Mouse (Mus musculus) C2C12 (cell line): ENCODE measurements around the gene Rsph6a. TPM values are rescaled to one million over a fixed set of nuclear protein-coding genes. Genes with fewer than 3 reads are reported as not detected.

Experiments
- H3K27me3 ChIP-seq: one replicate; pipeline ENCODE4 v1.6.1; 2011; ENCODE audit not compliant: control insufficient read depth, insufficient read depth, insufficient read length
- H3K36me3 ChIP-seq: one replicate; pipeline ENCODE4 v1.6.1; 2011; ENCODE audit not compliant: control insufficient read depth, insufficient read depth
- H3K4me3 ChIP-seq: one replicate; pipeline ENCODE4 v1.5.1; 2011; ENCODE audit warnings: mild to moderate bottlenecking, control low read depth; ENCODE audit not compliant: poor library complexity, insufficient read depth, severe bottlenecking
- H3K79me2 ChIP-seq: one replicate; pipeline ENCODE4 v1.6.1; 2011; ENCODE audit not compliant: control insufficient read depth, insufficient read depth
- H3K79me3 ChIP-seq: one replicate; pipeline ENCODE4 v1.6.1; 2011; ENCODE audit warnings: low read depth, control low read depth
- H3ac ChIP-seq: one replicate; pipeline ENCODE3; 2011; ENCODE audit warnings: low read depth; ENCODE audit not compliant: control insufficient read depth, insufficient read length
- CEBPB ChIP-seq: IDR thresholded peaks from one replicate; pipeline ENCODE4 v1.6.1; 2011; ENCODE audit warnings: low read depth, mild to moderate bottlenecking, control low read depth, moderate library complexity
- CTCF ChIP-seq: IDR thresholded peaks from one replicate; pipeline ENCODE4 v1.5.1; 2011; ENCODE audit not compliant: control insufficient read depth, insufficient read depth, insufficient read length
- FOSL1 ChIP-seq: IDR thresholded peaks from one replicate; pipeline ENCODE4 v1.8.0; 2011; ENCODE audit warnings: mild to moderate bottlenecking, low read length; ENCODE audit not compliant: poor library complexity, insufficient read depth, severe bottlenecking
- MAX ChIP-seq: IDR thresholded peaks from one replicate; pipeline ENCODE4 v1.6.1; 2011; ENCODE audit warnings: mild to moderate bottlenecking, control low read depth
- MYOD1 ChIP-seq: IDR thresholded peaks from one replicate; pipeline ENCODE4 v1.6.1; 2011; ENCODE audit warnings: low read depth; ENCODE audit not compliant: control insufficient read depth, insufficient read length
- MYOG ChIP-seq: IDR thresholded peaks from one replicate; pipeline ENCODE4 v1.6.1; 2011; ENCODE audit not compliant: control insufficient read depth, insufficient read length; ENCODE audit errors: extremely low read depth
- USF1 ChIP-seq: IDR thresholded peaks from one replicate; pipeline ENCODE4 v1.6.1; 2011; ENCODE audit warnings: low read depth, mild to moderate bottlenecking, control low read depth, moderate library complexity
- polyA plus RNA-seq: library from polyadenylated mRNA; unstranded; fragments of >200 nt; fragmentation: generic; extraction: Trizol; gene quantifications from one replicate; pipeline ENCODE4 v1.2.1, GENCODE M21; 2012; ENCODE audit warnings: missing spikeins

The Rsph6a gene
- polyA plus RNA-seq, 1 experiment: 0.09 TPM

DNA sequence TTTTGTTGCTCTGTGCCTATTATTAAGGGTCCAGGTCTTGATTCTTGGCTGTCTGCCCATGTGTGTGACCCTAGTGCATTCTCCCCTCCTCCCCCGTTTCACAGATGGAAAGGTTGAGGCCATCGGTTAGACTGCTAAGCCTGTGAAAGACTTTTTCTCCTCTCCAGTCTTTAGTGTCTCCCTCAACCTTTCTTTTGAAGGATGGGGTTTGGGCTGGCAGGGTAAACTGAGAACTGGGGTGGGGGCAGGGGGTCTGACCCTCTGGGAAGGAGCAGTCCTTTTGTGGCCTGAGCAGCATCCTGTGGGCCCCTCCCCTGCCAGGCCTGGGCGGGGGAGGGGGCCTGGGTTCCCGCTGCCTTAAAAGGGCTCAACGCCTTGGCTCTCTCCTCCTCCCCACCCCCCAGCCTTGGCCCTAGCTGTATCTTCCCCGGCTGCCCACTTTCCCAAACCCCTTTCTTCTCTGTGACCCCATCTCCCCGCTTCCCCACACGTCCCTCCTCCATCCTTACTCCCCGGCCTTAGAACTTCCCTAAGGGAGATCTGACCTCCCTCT, 30.5 kb downstream of the Rsph6a start:
- peak overlapping the region; percentile 88 for H3ac ChIP-seq
- no peak for TF ChIP-seq MAX
- no peak for TF ChIP-seq CEBPB
- TF ChIP-seq FOSL1: no peak
- no peak for TF ChIP-seq CTCF
- no peak for TF ChIP-seq MYOG
- no peak for TF ChIP-seq MYOD1
- TF ChIP-seq USF1: no peak
- peaks cover 36% of the 10 kb centered on the region for H3K79me2 ChIP-seq
- no peaks in the 10 kb centered on the region for H3K27me3 ChIP-seq
- peak overlapping the region; percentile 37 for H3K4me3 ChIP-seq
- H3K79me3 ChIP-seq: peaks cover 6% of the 10 kb centered on the region
- peaks cover 50% of the 10 kb centered on the region for H3K36me3 ChIP-seq

DNA sequence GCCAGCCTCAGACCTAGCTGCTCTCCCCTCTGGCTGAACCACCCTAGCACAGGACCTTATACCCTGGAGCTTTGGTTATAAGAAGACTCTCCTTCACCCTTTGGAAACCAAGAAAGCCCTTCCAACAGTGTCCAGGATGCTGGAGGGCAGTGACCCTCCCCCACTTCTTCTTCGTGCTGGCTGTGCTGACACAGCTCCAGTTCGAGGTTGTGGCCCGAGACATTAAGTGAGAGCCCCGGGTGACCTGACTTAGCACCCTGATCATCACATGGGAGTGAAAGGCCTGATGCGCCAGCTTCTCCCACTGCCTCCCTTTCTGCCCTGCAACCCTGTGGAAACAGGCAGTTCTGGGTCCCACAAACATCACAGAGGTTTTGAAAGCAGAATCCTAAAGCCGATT, 31.0 kb downstream of the Rsph6a start:
- H3K79me3 ChIP-seq: peaks cover 6% of the 10 kb centered on the region
- no peak for TF ChIP-seq MYOG
- TF ChIP-seq CTCF: no peak
- no peak for TF ChIP-seq USF1
- TF ChIP-seq CEBPB: no peak
- TF ChIP-seq MYOD1: no peak
- TF ChIP-seq FOSL1: no peak
- no peak for TF ChIP-seq MAX
- H3ac ChIP-seq: peak overlapping the region; percentile 88
- no peaks in the 10 kb centered on the region for H3K27me3 ChIP-seq
- peak overlapping the region; percentile 37 for H3K4me3 ChIP-seq
- peaks cover 31% of the 10 kb centered on the region for H3K79me2 ChIP-seq
- H3K36me3 ChIP-seq: peaks cover 55% of the 10 kb centered on the region

DNA sequence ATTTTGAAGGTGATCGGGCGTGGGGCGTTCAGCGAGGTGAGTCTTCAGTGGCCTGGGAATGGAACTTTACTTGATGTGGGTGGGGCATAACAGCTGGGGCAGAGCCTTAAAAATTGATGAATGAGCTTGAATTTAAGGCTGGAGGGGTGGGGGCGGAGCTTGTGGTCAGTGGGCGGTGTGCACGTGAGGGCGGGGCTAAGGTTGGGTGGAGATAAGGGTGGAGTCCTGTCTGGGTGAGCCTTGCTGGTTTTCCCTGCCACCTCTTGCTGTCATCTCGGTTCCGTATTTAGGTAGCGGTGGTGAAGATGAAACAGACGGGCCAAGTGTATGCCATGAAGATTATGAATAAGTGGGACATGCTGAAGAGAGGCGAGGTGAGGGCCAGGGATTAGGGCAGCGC, 31.6 kb downstream of the Rsph6a start:
- H3K79me3 ChIP-seq: peaks cover 5% of the 10 kb centered on the region
- peak overlapping the region; percentile 37 for H3K4me3 ChIP-seq
- H3K79me2 ChIP-seq: peaks cover 26% of the 10 kb centered on the region
- TF ChIP-seq CTCF: no peak
- no peak for TF ChIP-seq FOSL1
- no peak for TF ChIP-seq MAX
- TF ChIP-seq USF1: peak; percentile 81
- H3K27me3 ChIP-seq: no peaks in the 10 kb centered on the region
- peak overlapping the region; percentile 88 for H3ac ChIP-seq
- H3K36me3 ChIP-seq: peaks cover 57% of the 10 kb centered on the region

DNA sequence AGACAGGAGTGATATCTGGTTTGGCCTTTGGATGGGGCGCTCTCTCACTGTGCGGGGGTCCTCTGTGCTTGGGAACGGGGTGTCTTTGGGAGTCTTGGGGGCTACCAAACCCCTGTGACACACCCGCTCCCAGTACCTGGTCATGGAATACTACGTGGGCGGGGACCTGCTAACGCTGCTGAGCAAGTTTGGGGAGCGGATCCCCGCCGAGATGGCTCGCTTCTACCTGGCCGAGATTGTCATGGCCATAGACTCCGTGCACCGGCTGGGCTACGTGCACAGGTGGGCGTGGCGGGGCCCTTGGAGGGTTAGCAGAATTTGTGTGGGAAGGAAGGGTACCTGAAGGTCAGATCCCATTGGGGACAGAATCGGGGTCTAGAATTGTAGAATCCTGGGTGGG, 32.3 kb downstream of the Rsph6a start:
- H3K79me3 ChIP-seq: no peaks in the 10 kb centered on the region
- no peaks in the 10 kb centered on the region for H3K27me3 ChIP-seq
- TF ChIP-seq MAX (no peak), USF1 (no peak), FOSL1 (no peak), CEBPB (no peak), MYOG (no peak), CTCF (no peak), MYOD1 (no peak)
- H3K4me3 ChIP-seq: no peak overlapping the region
- H3K79me2 ChIP-seq: peaks cover 18% of the 10 kb centered on the region
- peak overlapping the region; percentile 19 for H3ac ChIP-seq
- H3K36me3 ChIP-seq: peaks cover 52% of the 10 kb centered on the region

DNA sequence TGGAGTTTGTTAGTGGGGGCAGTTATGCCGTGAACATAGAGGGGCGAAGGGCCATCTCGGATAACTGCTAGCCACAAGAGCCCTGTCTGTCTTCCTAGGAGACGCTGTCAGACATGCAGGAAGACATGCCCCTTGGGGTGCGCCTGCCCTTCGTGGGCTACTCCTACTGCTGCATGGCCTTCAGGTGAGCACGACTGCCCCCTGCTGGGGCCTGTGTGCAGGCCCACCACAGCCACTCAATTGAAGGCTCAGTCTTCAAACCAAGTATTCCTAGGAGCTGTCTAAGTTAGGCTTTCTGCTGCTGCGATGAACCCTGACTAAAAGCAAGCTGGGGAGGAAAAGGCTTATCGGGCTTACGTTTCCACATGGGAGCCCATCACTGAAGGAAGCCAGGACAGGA, 34.3 kb downstream of the Rsph6a start:
- no peaks in the 10 kb centered on the region for H3K27me3 ChIP-seq
- no peak overlapping the region for H3K4me3 ChIP-seq
- no peaks in the 10 kb centered on the region for H3K79me3 ChIP-seq
- TF ChIP-seq CTCF: peak; percentile 56
- TF ChIP-seq MYOG: no peak
- H3K36me3 ChIP-seq: peaks cover 53% of the 10 kb centered on the region
- H3K79me2 ChIP-seq: peaks cover 16% of the 10 kb centered on the region
- H3ac ChIP-seq: no peak overlapping the region

DNA sequence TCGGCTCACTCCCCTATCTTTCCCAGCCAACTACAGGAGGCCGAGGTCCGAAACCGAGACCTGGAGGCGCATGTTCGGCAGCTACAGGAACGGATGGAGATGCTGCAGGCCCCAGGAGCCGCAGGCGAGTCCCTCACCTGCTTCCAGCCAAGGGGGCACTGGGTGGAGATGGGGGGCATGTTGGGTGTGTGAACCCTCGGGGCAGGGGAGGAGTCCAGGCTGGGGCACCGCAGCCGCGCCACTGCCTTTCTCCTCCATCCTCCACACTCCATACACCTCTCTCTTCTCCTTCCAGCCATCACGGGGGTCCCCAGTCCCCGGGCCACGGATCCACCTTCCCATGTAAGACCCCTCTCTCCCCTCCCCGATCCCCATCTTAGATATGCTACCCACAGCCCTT, 37.4 kb downstream of the Rsph6a start:
- no peak for TF ChIP-seq MYOD1
- no peak for TF ChIP-seq FOSL1
- TF ChIP-seq CTCF: no peak
- TF ChIP-seq MAX: no peak
- no peak for TF ChIP-seq USF1
- no peak for TF ChIP-seq MYOG
- no peak for TF ChIP-seq CEBPB
- no peak overlapping the region for H3ac ChIP-seq
- no peaks in the 10 kb centered on the region for H3K79me3 ChIP-seq
- no peaks in the 10 kb centered on the region for H3K27me3 ChIP-seq
- H3K36me3 ChIP-seq: peaks cover 45% of the 10 kb centered on the region
- no peaks in the 10 kb centered on the region for H3K79me2 ChIP-seq
- H3K4me3 ChIP-seq: no peak overlapping the region
